Mouse (Mus musculus) midbrain, embryonic 11.5 days (tissue): ENCODE data around the gene Hspb6. TPM values are rescaled to one million over a fixed set of nuclear protein-coding genes. Genes with fewer than 3 reads are reported as not detected.

Experiments used
- ATAC-seq: fragments of 200-750 bp; cut with Nextera tagmentation; 2 replicates; pipeline ENCODE4 v1.8.0; 2017; ENCODE audit warnings: moderate TSS enrichment, moderate library complexity; ENCODE audit not compliant: low FRiP score
- DNase-seq: peaks from one replicate; pipeline ENCODE4 v3.0.0; 2015; ENCODE audit warnings: low spot score; ENCODE audit errors: missing footprints
- H3K27ac ChIP-seq: fragments of 300-500 bp; sonication (generic); 2 replicates; pipeline ENCODE4 v1.5.1; 2014; ENCODE audit warnings: low read depth, low read length
- H3K27me3 ChIP-seq: fragments of 300-500 bp; sonication (generic); 2 replicates; pipeline ENCODE4 v1.6.1; 2014; ENCODE audit warnings: mild to moderate bottlenecking, low read length, moderate library complexity, mixed read lengths; ENCODE audit not compliant: control insufficient read depth, insufficient read depth
- H3K36me3 ChIP-seq: fragments of 300-500 bp; sonication (generic); 2 replicates; pipeline ENCODE4 v1.6.1; 2014; ENCODE audit warnings: mild to moderate bottlenecking, low read length, moderate library complexity, mixed read lengths; ENCODE audit not compliant: control insufficient read depth, insufficient read depth
- H3K4me1 ChIP-seq: fragments of 300-500 bp; sonication (generic); 2 replicates; pipeline ENCODE4 v1.6.1; 2014; ENCODE audit warnings: low read length; ENCODE audit not compliant: control insufficient read depth, insufficient read depth
- H3K4me2 ChIP-seq: fragments of 300-500 bp; sonication (generic); 2 replicates; pipeline ENCODE4 v1.6.1; 2014; ENCODE audit warnings: mild to moderate bottlenecking, moderate library complexity
- H3K4me3 ChIP-seq: fragments of 300-500 bp; sonication (generic); 2 replicates; pipeline ENCODE4 v1.5.1; 2014; ENCODE audit warnings: low read depth, low read length
- H3K9ac ChIP-seq: fragments of 300-500 bp; sonication (generic); 2 replicates; pipeline ENCODE4 v1.6.1; 2014; ENCODE audit warnings: low read length
- H3K9me3 ChIP-seq: fragments of 300-500 bp; sonication (generic); 2 replicates; pipeline ENCODE4 v1.6.1; 2016; ENCODE audit warnings: low read length; ENCODE audit not compliant: control insufficient read depth
- WGBS: fragments of 180-500 bp; shearing (Covaris S2); extraction: QIAGEN DNeasy Blood & Tissue Kit; methylation state at CpG from one replicate; pipeline ENCODE4 v1.1.7; 2014; 5-methylcytosine and 5-hydroxymethylcytosine counted together
- polyA plus RNA-seq: library from polyadenylated mRNA; unstranded; fragments of >200 nt; fragmentation: Nextera tagmentation; extraction: Ambion mirVana; gene quantifications from 2 replicates; pipeline ENCODE4 v1.2.1, GENCODE M21; 2014

Gene Hspb6
- polyA plus RNA-seq, 1 experiment from 2014 or later = 4.2 TPM

- no peak for ATAC-seq
- H3K27me3 ChIP-seq = no peaks in the 10 kb centered on the region
- no peak overlapping the region for H3K9ac ChIP-seq
- H3K9me3 ChIP-seq = no peaks in the 10 kb centered on the region
- H3K4me1 ChIP-seq = no peaks in the 10 kb centered on the region
- no peak overlapping the region for H3K27ac ChIP-seq
- peaks cover 67% of the 10 kb centered on the region for H3K36me3 ChIP-seq
- H3K4me2 ChIP-seq = no peak overlapping the region
- WGBS = 87% methylated on average over 5 of the region's 5 CpGs
- no peak for DNase-seq
- H3K4me3 ChIP-seq = no peak overlapping the region
Measured at GRCm38 (mm10) chr7:30572389-30572788, 20.4 kb downstream of the Hspb6 start.

GRCm38 (mm10) chr7:30572969-30573368, 21.0 kb downstream of the Hspb6 start:
- no peak for DNase-seq
- no peak for ATAC-seq
- Histone ChIP-seq H3K9me3 (no peaks in the 10 kb centered on the region), H3K27ac (no peak overlapping the region), H3K9ac (no peak overlapping the region), H3K4me3 (no peak overlapping the region), H3K4me2 (no peak overlapping the region), H3K4me1 (no peaks in the 10 kb centered on the region), H3K36me3 (peaks cover 69% of the 10 kb centered on the region), H3K27me3 (no peaks in the 10 kb centered on the region)
- 87% methylated on average over 2 of the region's 2 CpGs for WGBS

- H3K36me3 ChIP-seq = peaks cover 58% of the 10 kb centered on the region
- H3K9ac ChIP-seq = no peak overlapping the region
- 95% methylated on average over 8 of the region's 8 CpGs for WGBS
- H3K4me3 ChIP-seq = no peak overlapping the region
- H3K9me3 ChIP-seq = no peaks in the 10 kb centered on the region
- no peak overlapping the region for H3K27ac ChIP-seq
- ATAC-seq (no peak), DNase-seq (peak; percentile 51)
- H3K4me1 ChIP-seq = no peaks in the 10 kb centered on the region
- H3K4me2 ChIP-seq = no peak overlapping the region
- no peaks in the 10 kb centered on the region for H3K27me3 ChIP-seq
Measured at GRCm38 (mm10) chr7:30579950-30580349, 28.0 kb downstream of the Hspb6 start.

GRCm38 (mm10) chr7:30581547-30581946, 29.6 kb downstream of the Hspb6 start:
- H3K4me2 ChIP-seq = no peak overlapping the region
- DNase-seq (peak; percentile 10), ATAC-seq (no peak)
- H3K27me3 ChIP-seq = no peaks in the 10 kb centered on the region
- H3K4me1 ChIP-seq = no peaks in the 10 kb centered on the region
- H3K9ac ChIP-seq = no peak overlapping the region
- no peaks in the 10 kb centered on the region for H3K9me3 ChIP-seq
- peaks cover 58% of the 10 kb centered on the region for H3K36me3 ChIP-seq
- 97% methylated on average over 16 of the region's 16 CpGs for WGBS
- H3K27ac ChIP-seq = no peak overlapping the region
- H3K4me3 ChIP-seq = no peak overlapping the region

GRCm38 (mm10) chr7:30584339-30584738, 32.4 kb downstream of the Hspb6 start:
- DNase-seq (peak; percentile 69), ATAC-seq (no peak)
- H3K4me2 ChIP-seq = no peak overlapping the region
- WGBS = 93% methylated on average over 10 of the region's 10 CpGs
- H3K9ac ChIP-seq = no peak overlapping the region
- peaks cover 12% of the 10 kb centered on the region for H3K4me1 ChIP-seq
- peaks cover 37% of the 10 kb centered on the region for H3K36me3 ChIP-seq
- H3K4me3 ChIP-seq = no peak overlapping the region
- H3K27ac ChIP-seq = no peak overlapping the region
- no peaks in the 10 kb centered on the region for H3K9me3 ChIP-seq
- H3K27me3 ChIP-seq = no peaks in the 10 kb centered on the region

DNA sequence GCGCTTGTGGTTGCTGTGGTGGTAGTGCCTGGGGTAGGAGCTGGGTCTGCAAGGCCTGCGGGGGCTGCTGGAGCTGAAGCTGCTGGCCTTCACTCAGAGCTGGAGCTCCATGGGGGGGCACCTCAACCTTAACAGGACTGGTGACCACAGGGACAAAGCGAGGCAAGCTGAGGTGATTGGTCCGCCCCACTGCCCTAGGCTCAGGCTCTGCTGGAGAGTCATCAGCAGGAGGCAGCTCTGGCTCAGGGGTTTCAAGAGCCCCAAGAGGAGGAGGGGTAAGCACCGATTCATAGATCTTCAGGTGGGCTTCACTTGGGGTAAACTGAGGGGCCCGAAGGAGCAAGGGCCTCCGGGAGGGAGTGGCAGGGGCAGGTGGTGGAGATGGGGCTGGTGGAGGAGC, 33.2 kb downstream of the Hspb6 start:
- Histone ChIP-seq H3K9ac (no peak overlapping the region), H3K4me1 (peaks cover 17% of the 10 kb centered on the region), H3K4me2 (no peak overlapping the region), H3K9me3 (no peaks in the 10 kb centered on the region), H3K27me3 (no peaks in the 10 kb centered on the region), H3K4me3 (no peak overlapping the region), H3K36me3 (peaks cover 32% of the 10 kb centered on the region), H3K27ac (no peak overlapping the region)
- ATAC-seq = no peak
- 94% methylated on average over 7 of the region's 7 CpGs for WGBS
- peak; percentile 21 for DNase-seq

- peaks cover 17% of the 10 kb centered on the region for H3K4me1 ChIP-seq
- H3K27ac ChIP-seq = no peak overlapping the region
- ATAC-seq = no peak
- H3K36me3 ChIP-seq = peaks cover 24% of the 10 kb centered on the region
- H3K4me3 ChIP-seq = no peak overlapping the region
- H3K27me3 ChIP-seq = no peaks in the 10 kb centered on the region
- 89% methylated on average over 28 of the region's 28 CpGs for WGBS
- no peaks in the 10 kb centered on the region for H3K9me3 ChIP-seq
- peak; percentile 67 for DNase-seq
- peak overlapping the region; percentile 97; the same call in 1 of the 2 replicates for H3K9ac ChIP-seq
- peak overlapping the region; percentile 86 for H3K4me2 ChIP-seq
Measured at GRCm38 (mm10) chr7:30586455-30587020, 34.6 kb downstream of the Hspb6 start.

DNA sequence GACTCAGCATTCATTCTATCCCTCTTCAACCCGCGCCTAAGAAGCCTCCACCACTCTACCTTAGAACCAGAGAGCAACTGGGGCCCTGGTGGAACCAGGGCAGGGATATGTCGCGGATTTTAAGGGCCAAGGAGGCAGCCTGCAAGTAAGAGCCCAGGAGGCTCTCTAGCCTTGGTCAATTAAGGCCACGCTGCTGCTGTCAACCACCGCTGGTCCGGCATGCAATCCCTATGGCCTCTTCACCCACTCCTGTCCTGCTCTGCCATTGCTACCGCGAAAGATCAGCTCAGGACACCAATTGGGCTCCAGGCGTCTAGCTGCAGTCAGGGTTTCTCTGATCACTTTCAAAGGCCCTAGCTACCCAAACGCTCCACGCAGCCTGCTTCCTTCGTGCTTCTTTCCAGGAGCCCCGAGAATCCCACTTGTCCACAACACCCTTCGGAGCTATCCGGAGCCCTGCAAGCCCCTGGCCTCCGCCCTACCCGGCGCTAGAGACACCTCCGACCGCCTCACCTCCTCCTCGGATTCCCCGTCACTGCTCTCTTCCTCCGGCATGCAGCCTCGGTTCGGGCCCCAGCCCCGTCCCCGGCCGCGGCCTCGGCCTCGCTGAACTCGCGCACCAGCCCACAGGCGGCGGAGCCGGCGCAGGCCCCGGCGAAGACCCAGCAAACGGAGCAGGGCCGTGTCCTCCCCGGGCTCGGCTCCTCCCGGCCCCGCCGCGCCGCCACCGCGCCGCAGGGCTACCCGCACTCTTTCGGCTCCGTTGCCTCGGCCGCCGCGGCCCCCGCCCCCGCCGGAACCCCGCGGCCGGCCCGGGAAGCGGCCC, 36.1 kb downstream of the Hspb6 start:
- H3K4me3 ChIP-seq = peak overlapping the region; percentile 96
- under 1% methylated on average over 55 of the region's 67 CpGs for WGBS
- ATAC-seq = peak; percentile 59
- peak overlapping the region; percentile 97 for H3K9ac ChIP-seq
- peaks cover 19% of the 10 kb centered on the region; the same call in 1 of the 2 replicates for H3K36me3 ChIP-seq
- H3K4me1 ChIP-seq = peaks cover 17% of the 10 kb centered on the region
- H3K9me3 ChIP-seq = no peaks in the 10 kb centered on the region
- H3K4me2 ChIP-seq = peak overlapping the region; percentile 86
- peak overlapping the region; percentile 80 for H3K27ac ChIP-seq
- H3K27me3 ChIP-seq = no peaks in the 10 kb centered on the region
- DNase-seq = peak; percentile 95
